Mouse (Mus musculus) kidney, embryonic 14.5 days (tissue): ENCODE results near the gene Tex12. TPM values are rescaled to one million over a fixed set of nuclear protein-coding genes. Genes with fewer than 3 reads are reported as not detected.

Experiments
- ATAC-seq: fragments of 200-750 bp; cut with Nextera tagmentation; 2 replicates; pipeline ENCODE4 v1.8.0; 2017; ENCODE audit warnings: moderate number of reproducible peaks, mild to moderate bottlenecking, moderate TSS enrichment, moderate library complexity; ENCODE audit not compliant: low FRiP score, low TSS enrichment
- H3K27ac ChIP-seq: fragments of 300-500 bp; sonication (generic); 2 replicates; pipeline ENCODE4 v1.5.1; 2014; ENCODE audit warnings: low read depth, mild to moderate bottlenecking, low read length, moderate library complexity, mixed read lengths
- H3K27me3 ChIP-seq: fragments of 300-500 bp; sonication (generic); 2 replicates; pipeline ENCODE4 v1.6.1; 2014; ENCODE audit warnings: mild to moderate bottlenecking, low read length; ENCODE audit not compliant: control insufficient read depth, insufficient read depth
- H3K36me3 ChIP-seq: fragments of 300-500 bp; sonication (generic); 2 replicates; pipeline ENCODE4 v1.6.1; 2014; ENCODE audit warnings: low read length, mixed read lengths; ENCODE audit not compliant: control insufficient read depth, insufficient read depth
- H3K4me1 ChIP-seq: fragments of 300-500 bp; sonication (generic); 2 replicates; pipeline ENCODE4 v1.6.1; 2014; ENCODE audit warnings: low read length, mixed read lengths; ENCODE audit not compliant: control insufficient read depth, insufficient read depth
- H3K4me2 ChIP-seq: fragments of 300-500 bp; sonication (generic); replicated peaks from 2 replicates; pipeline ENCODE4 v1.6.1; 2014; ENCODE audit warnings: low read depth, mild to moderate bottlenecking, low read length
- H3K4me3 ChIP-seq: fragments of 300-500 bp; sonication (generic); 2 replicates; pipeline ENCODE4 v1.5.1; 2014; ENCODE audit warnings: mild to moderate bottlenecking, low read length
- H3K9ac ChIP-seq: fragments of 300-500 bp; sonication (generic); 2 replicates; pipeline ENCODE4 v1.6.1; 2014; ENCODE audit warnings: low read depth, mild to moderate bottlenecking, low read length, moderate library complexity
- H3K9me3 ChIP-seq: fragments of 300-500 bp; sonication (generic); 2 replicates; pipeline ENCODE4 v1.6.1; 2016; ENCODE audit warnings: low read length; ENCODE audit not compliant: control insufficient read depth
- WGBS: fragments of 180-500 bp; shearing (Covaris S2); extraction: QIAGEN DNeasy Blood & Tissue Kit; methylation state at CpG from one replicate; pipeline ENCODE4 v1.1.7; 2014; 5-methylcytosine and 5-hydroxymethylcytosine counted together
- polyA plus RNA-seq: library from polyadenylated mRNA; unstranded; fragments of >200 nt; fragmentation: Nextera tagmentation; extraction: Ambion mirVana; gene quantifications from 2 replicates; pipeline ENCODE4 v1.2.1, GENCODE M21; 2014

Gene Tex12
- polyA plus RNA-seq, 1 experiment from 2014 or later = not detected

DNA sequence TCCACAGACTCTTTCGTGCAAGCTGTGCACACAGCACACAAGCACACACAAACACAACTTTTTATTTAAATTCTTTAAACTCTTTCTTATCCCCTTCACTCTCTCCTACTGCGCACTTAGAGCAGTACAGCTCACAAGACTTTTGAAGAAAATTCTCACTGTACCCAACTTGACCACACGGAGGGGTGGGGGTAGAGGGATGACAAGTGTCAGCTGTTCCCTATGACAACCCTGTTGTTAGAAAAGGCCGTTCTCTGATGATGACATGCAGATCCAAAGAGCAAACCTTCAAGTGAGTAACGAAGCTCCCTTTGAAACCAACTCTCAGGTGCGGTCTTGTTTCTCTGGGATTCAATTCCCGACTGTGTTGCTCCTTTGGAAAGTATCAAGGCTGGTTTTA, 33.3 kb downstream of the Tex12 start:
- peak; percentile 44; the same call in 1 of the 2 replicates for ATAC-seq
- peak overlapping the region; percentile 75 for H3K4me3 ChIP-seq
- WGBS = 42% methylated on average over 7 of the region's 7 CpGs

GRCm38 (mm10) chr9:50525585-50525984, 35.5 kb downstream of the Tex12 start:
- no peaks in the 10 kb centered on the region; the same call in 1 of the 2 replicates for H3K4me1 ChIP-seq
- no peak overlapping the region for H3K27ac ChIP-seq
- H3K9me3 ChIP-seq = no peaks in the 10 kb centered on the region
- no peaks in the 10 kb centered on the region for H3K27me3 ChIP-seq
- 73% methylated on average over 5 of the region's 5 CpGs for WGBS
- H3K4me3 ChIP-seq = no peak overlapping the region
- H3K4me2 ChIP-seq = no peak overlapping the region
- H3K9ac ChIP-seq = no peak overlapping the region
- ATAC-seq = no peak
- H3K36me3 ChIP-seq = no peaks in the 10 kb centered on the region; the same call in 1 of the 2 replicates

More for the DNA sequence above, 33.3 kb downstream of the Tex12 start:
- H3K9ac ChIP-seq = peak overlapping the region; percentile 71; the same call in 1 of the 2 replicates
- no peaks in the 10 kb centered on the region for H3K9me3 ChIP-seq
- H3K27me3 ChIP-seq = no peaks in the 10 kb centered on the region
- H3K4me1 ChIP-seq = no peaks in the 10 kb centered on the region; the same call in 1 of the 2 replicates
- no peak overlapping the region for H3K27ac ChIP-seq
- peak overlapping the region; percentile 57 for H3K4me2 ChIP-seq
- H3K36me3 ChIP-seq = no peaks in the 10 kb centered on the region; the same call in 1 of the 2 replicates

DNA sequence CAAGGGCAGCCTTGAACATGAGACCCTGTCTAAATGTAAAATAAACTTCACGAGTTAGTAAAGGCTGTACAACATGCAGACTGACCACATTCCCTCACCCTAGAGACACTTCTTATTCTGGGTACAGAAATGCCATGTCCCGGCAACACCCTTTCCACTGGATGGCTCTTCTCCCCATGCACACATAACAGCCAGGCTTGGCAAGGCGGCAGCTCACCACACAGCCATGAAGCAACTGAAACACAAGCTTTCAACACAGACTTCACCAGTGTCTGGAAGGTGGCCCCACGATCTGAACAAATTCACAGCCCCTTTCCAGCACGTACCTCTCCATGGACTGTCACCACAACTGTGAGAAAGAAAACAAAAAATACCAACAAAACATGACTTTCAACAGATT, 36.2 kb downstream of the Tex12 start:
- Histone ChIP-seq H3K9ac (no peak overlapping the region), H3K27ac (no peak overlapping the region), H3K4me2 (no peak overlapping the region), H3K9me3 (no peaks in the 10 kb centered on the region), H3K27me3 (no peaks in the 10 kb centered on the region), H3K4me1 (no peaks in the 10 kb centered on the region; the same call in 1 of the 2 replicates), H3K4me3 (no peak overlapping the region), H3K36me3 (no peaks in the 10 kb centered on the region; the same call in 1 of the 2 replicates)
- ATAC-seq = no peak
- 81% methylated on average over 5 of the region's 5 CpGs for WGBS

GRCm38 (mm10) chr9:50522574-50522973, 38.6 kb downstream of the Tex12 start:
- H3K9ac ChIP-seq = no peak overlapping the region
- no peak overlapping the region for H3K4me3 ChIP-seq
- no peaks in the 10 kb centered on the region; the same call in 1 of the 2 replicates for H3K4me1 ChIP-seq
- no peak for ATAC-seq
- no peak overlapping the region for H3K27ac ChIP-seq
- H3K4me2 ChIP-seq = no peak overlapping the region
- H3K36me3 ChIP-seq = no peaks in the 10 kb centered on the region; the same call in 1 of the 2 replicates
- no peaks in the 10 kb centered on the region for H3K27me3 ChIP-seq
- H3K9me3 ChIP-seq = no peaks in the 10 kb centered on the region
- WGBS = 76% methylated on average over 5 of the region's 5 CpGs

- no peaks in the 10 kb centered on the region for H3K27me3 ChIP-seq
- no peaks in the 10 kb centered on the region for H3K9me3 ChIP-seq
- no peak for ATAC-seq
- H3K4me2 ChIP-seq = no peak overlapping the region
- H3K9ac ChIP-seq = no peak overlapping the region
- H3K4me1 ChIP-seq = no peaks in the 10 kb centered on the region
- H3K36me3 ChIP-seq = no peaks in the 10 kb centered on the region; the same call in 1 of the 2 replicates
- 61% methylated on average over 2 of the region's 2 CpGs for WGBS
- H3K4me3 ChIP-seq = no peak overlapping the region
- H3K27ac ChIP-seq = no peak overlapping the region
These were observed 39.6 kb downstream of the Tex12 start for GRCm38 (mm10) chr9:50521562-50521961.

- H3K9ac ChIP-seq = no peak overlapping the region
- H3K4me3 ChIP-seq = no peak overlapping the region
- no peak for ATAC-seq
- H3K4me1 ChIP-seq = no peaks in the 10 kb centered on the region
- H3K27ac ChIP-seq = no peak overlapping the region
- H3K36me3 ChIP-seq = no peaks in the 10 kb centered on the region; the same call in 1 of the 2 replicates
- H3K4me2 ChIP-seq = no peak overlapping the region
- no peaks in the 10 kb centered on the region for H3K27me3 ChIP-seq
- no peaks in the 10 kb centered on the region for H3K9me3 ChIP-seq
- 91% methylated on average over 6 of the region's 6 CpGs for WGBS
These were observed 40.4 kb downstream of the Tex12 start for GRCm38 (mm10) chr9:50520748-50521147.

DNA sequence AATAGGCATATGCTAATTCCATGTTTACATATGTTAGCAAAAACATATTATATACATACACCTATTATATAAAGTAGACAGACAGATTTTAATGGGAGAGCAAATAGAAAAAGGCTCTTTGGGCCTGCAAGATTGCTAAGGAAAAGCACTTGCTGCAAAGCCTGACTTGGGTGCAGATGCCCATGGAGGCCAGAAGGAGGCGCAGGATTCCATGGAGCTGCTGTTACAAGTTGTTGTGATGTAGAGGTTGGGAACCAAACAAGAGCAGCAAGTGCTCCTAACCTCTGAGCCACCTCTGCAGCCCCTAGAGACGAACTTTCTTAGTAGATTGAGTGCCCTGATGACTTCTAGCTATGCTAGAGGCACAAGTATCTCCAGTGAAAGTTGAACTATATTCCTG, 42.3 kb downstream of the Tex12 start:
- H3K27me3 ChIP-seq = no peaks in the 10 kb centered on the region
- no peaks in the 10 kb centered on the region for H3K4me1 ChIP-seq
- no peak overlapping the region for H3K4me2 ChIP-seq
- 14% methylated on average over 2 of the region's 2 CpGs for WGBS
- H3K27ac ChIP-seq = no peak overlapping the region
- ATAC-seq = no peak
- no peak overlapping the region for H3K4me3 ChIP-seq
- no peaks in the 10 kb centered on the region; the same call in 1 of the 2 replicates for H3K36me3 ChIP-seq
- H3K9ac ChIP-seq = no peak overlapping the region
- H3K9me3 ChIP-seq = no peaks in the 10 kb centered on the region

GRCm38 (mm10) chr9:50515462-50515861, 45.7 kb downstream of the Tex12 start:
- Histone ChIP-seq H3K4me3 (no peak overlapping the region), H3K4me1 (no peaks in the 10 kb centered on the region), H3K4me2 (no peak overlapping the region), H3K9me3 (no peaks in the 10 kb centered on the region), H3K9ac (no peak overlapping the region), H3K27ac (no peak overlapping the region), H3K27me3 (no peaks in the 10 kb centered on the region), H3K36me3 (no peaks in the 10 kb centered on the region)
- WGBS = 76% methylated on average over 5 of the region's 5 CpGs
- no peak for ATAC-seq

DNA sequence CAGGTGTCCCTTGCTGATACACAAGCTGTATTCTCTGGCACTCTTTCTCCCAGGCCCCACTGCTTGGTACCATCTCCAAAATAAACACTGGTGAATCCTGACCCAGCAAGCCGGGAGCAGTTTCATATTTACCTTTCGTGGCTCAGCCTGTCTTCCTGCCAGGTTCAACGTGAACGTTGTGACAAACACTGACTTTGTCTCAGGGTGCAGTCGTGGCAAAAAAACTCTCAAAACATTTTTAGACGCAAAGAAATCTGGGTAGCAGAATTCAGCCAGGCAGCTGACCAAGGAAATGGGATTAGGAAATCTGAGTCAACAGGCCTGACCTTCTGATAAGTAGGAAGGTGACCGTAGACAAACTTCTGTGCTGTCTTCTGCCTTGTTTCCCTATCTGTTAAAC, 53.6 kb downstream of the Tex12 start:
- no peak for ATAC-seq
- Histone ChIP-seq H3K36me3 (no peaks in the 10 kb centered on the region), H3K4me1 (peaks cover 3% of the 10 kb centered on the region; the same call in 1 of the 2 replicates), H3K9me3 (no peaks in the 10 kb centered on the region), H3K4me3 (no peak overlapping the region), H3K27me3 (no peaks in the 10 kb centered on the region), H3K9ac (no peak overlapping the region), H3K27ac (no peak overlapping the region), H3K4me2 (no peak overlapping the region)
- 74% methylated on average over 7 of the region's 7 CpGs for WGBS
